ENCODE assay signal across 33 mouse cellular contexts in the genomic region with DNA sequence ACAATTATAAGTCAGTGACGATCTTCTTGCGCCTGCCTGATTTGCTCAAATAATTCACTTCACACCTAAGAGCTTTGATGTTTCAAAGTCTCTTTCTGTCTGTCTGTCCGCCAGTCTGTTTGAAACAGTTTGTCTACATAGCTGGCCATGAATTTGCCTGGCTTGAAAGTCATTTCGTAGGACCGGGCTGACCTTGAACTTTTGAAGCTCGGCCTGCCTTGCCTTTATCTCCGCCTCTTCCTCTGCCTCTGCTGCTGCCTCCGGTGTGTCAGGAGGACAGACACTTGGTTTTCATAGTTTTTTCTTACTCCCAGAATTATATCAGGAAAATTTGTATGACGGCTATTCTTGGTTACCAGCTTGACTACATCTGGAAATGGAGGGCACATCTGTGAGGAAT.
A peak's percentile ranks its signal among the peaks of the same experiment; 100 is the strongest.
DNase-seq lines count a peak whose midpoint lies in the region; ATAC-seq and TF ChIP-seq lines count a peak whose summit lies in the region.
"Had no signal": no experiment of that assay in that cellular context is flagged by ENCODE, and none has a peak within 500 bp of the region (broad histone marks: within the 10 kb centered on the region; RNA-seq: fewer than 3 reads in every experiment).

No protein-coding gene starts in this region.

- no peak overlapping the region for H3K4me3 ChIP-seq in liver, adult 2 months (ENCODE audit: insufficient read depth, low read depth, low read length)
- H3K4me3 ChIP-seq in liver, postnatal 0 days (ENCODE audit: low read depth, low read length), result no peak overlapping the region
- no peak overlapping the region for H3K4me3 ChIP-seq in forebrain, embryonic 13.5 days
- no peak overlapping the region for H3K4me3 ChIP-seq in left cerebral cortex, adult 2 months
- H3K4me3 ChIP-seq: embryonic facial prominence, embryonic 10.5 days; embryonic facial prominence, embryonic 15.5 days; forebrain, embryonic 12.5 days; hindbrain, embryonic 12.5 days; intestine, embryonic 15.5 days; limb, embryonic 12.5 days; midbrain, embryonic 12.5 days; myocyte; neural tube, embryonic 12.5 days had no signal

- TF ChIP-seq EP300 in liver, postnatal 0 days (IDR thresholded peaks at IDR 0.05; ENCODE audit: low read depth), result no peak

- TF ChIP-seq POLR2A in liver, adult 2 months (IDR thresholded peaks at IDR 0.05; ENCODE audit: extremely low read depth, insufficient read depth, low read length), result no peak

- ATAC-seq in liver, postnatal 0 days, result no peak
- no peak for ATAC-seq in forebrain, embryonic 13.5 days
- ATAC-seq: activated CD4-positive, CD25-positive, alpha-beta regulatory T cell, adult 4 months; hindbrain, postnatal 0 days; intestine, embryonic 15.5 days had no signal

- no peak overlapping the region for H3K27ac ChIP-seq in liver, adult 2 months (replicated peaks; ENCODE audit: insufficient read depth, low read depth, low read length)
- no peak overlapping the region for H3K27ac ChIP-seq in liver, postnatal 0 days (ENCODE audit: low read depth)
- H3K27ac ChIP-seq in forebrain, embryonic 13.5 days, result no peak overlapping the region
- H3K27ac ChIP-seq in left cerebral cortex, adult 2 months, result no peak overlapping the region
- H3K27ac ChIP-seq: embryonic facial prominence, embryonic 10.5 days; embryonic facial prominence, embryonic 15.5 days; forebrain, embryonic 12.5 days; hindbrain, embryonic 12.5 days; hindbrain, postnatal 0 days; intestine, embryonic 15.5 days; kidney, postnatal 0 days; limb, embryonic 12.5 days; midbrain, embryonic 12.5 days; neural tube, embryonic 12.5 days had no signal

- 70% methylated on average over 9 of the region's 9 CpGs for WGBS in liver, adult 2 months
- 73% methylated on average over 9 of the region's 9 CpGs for WGBS in liver, postnatal 0 days (ENCODE audit: insufficient replicate concordance)
- 91% methylated on average over 9 of the region's 9 CpGs for WGBS in forebrain, embryonic 13.5 days

- peak; percentile 41 for DNase-seq in liver, adult 2 months (ENCODE audit: extremely low read depth, low read depth, low spot score)
- DNase-seq in liver, postnatal 0 days, result no peak
- peak; percentile 30 to 60 for DNase-seq in adrenal gland, adult 18-20 months (ENCODE audit: low spot score in 2 of 2)
- peak; percentile 58 for DNase-seq in adrenal gland, postnatal 25 days
- DNase-seq in frontal cortex, adult 2 months (ENCODE audit: extremely low spot score in 1 of 2, low spot score in 1 of 2), result no peak
- no peak for DNase-seq in left cerebral cortex, adult 2 months (ENCODE audit: extremely low spot score in 1 of 2, low spot score in 2 of 2)
- DNase-seq: cerebellum, adult 2 months; cerebellum, postnatal 14 days; gastrocnemius, postnatal 25 days; heart, adult 11 months; heart, postnatal 36 days; kidney, adult 2 months; kidney, postnatal 4 days; lung, postnatal 36 days; right cerebral cortex, adult 18-20 months; spleen, adult 18-20 months; thymus, postnatal 4 days had no signal

- H3K36me3 ChIP-seq in liver, adult 2 months (ENCODE audit: control insufficient read depth, insufficient read depth, low read length), result no peaks in the 10 kb centered on the region
- no peaks in the 10 kb centered on the region for H3K36me3 ChIP-seq in liver, postnatal 0 days (replicated peaks; ENCODE audit: insufficient read depth, low read length)
- no peaks in the 10 kb centered on the region for H3K36me3 ChIP-seq in forebrain, embryonic 13.5 days (ENCODE audit: poor library complexity, severe bottlenecking)
- H3K36me3 ChIP-seq: embryonic facial prominence, embryonic 10.5 days; embryonic facial prominence, embryonic 15.5 days; forebrain, embryonic 12.5 days; G1E; hindbrain, embryonic 12.5 days; intestine, embryonic 15.5 days; limb, embryonic 12.5 days; midbrain, embryonic 12.5 days; neural tube, embryonic 12.5 days had no signal

- no peaks in the 10 kb centered on the region for H3K9me3 ChIP-seq in liver, postnatal 0 days (ENCODE audit: low read length)
- no peaks in the 10 kb centered on the region for H3K9me3 ChIP-seq in forebrain, embryonic 13.5 days (replicated peaks)
- H3K9me3 ChIP-seq: embryonic facial prominence, embryonic 10.5 days; embryonic facial prominence, embryonic 15.5 days; forebrain, embryonic 12.5 days; G1E; hindbrain, embryonic 12.5 days; intestine, embryonic 15.5 days; limb, embryonic 12.5 days; midbrain, embryonic 12.5 days; neural tube, embryonic 12.5 days had no signal

- no peaks in the 10 kb centered on the region for H3K79me2 ChIP-seq in liver, adult 2 months (ENCODE audit: control insufficient read depth, insufficient read depth, low read length)

- H3K9ac ChIP-seq in liver, adult 2 months (ENCODE audit: low read depth, low read length), result no peak overlapping the region
- H3K9ac ChIP-seq in liver, postnatal 0 days (replicated peaks), result no peak overlapping the region
- H3K9ac ChIP-seq in forebrain, embryonic 13.5 days, result no peak overlapping the region
- H3K9ac ChIP-seq: embryonic facial prominence, embryonic 15.5 days; forebrain, embryonic 12.5 days; hindbrain, embryonic 12.5 days; intestine, embryonic 15.5 days; limb, embryonic 12.5 days; midbrain, embryonic 12.5 days; neural tube, embryonic 12.5 days had no signal

- TF ChIP-seq CTCF in liver, adult 2 months (IDR thresholded peaks at IDR 0.05; ENCODE audit: low read depth, low read length), result no peak
- no peak for TF ChIP-seq CTCF in liver, postnatal 0 days (IDR thresholded peaks at IDR 0.05; ENCODE audit: low read depth)
- TF ChIP-seq CTCF in left cerebral cortex, adult 2 months (IDR thresholded peaks at IDR 0.05), result no peak

- no peak overlapping the region for H3K4me2 ChIP-seq in liver, postnatal 0 days (ENCODE audit: low read depth, low read length)
- no peak overlapping the region for H3K4me2 ChIP-seq in forebrain, embryonic 13.5 days
- H3K4me2 ChIP-seq: embryonic facial prominence, embryonic 15.5 days; forebrain, embryonic 12.5 days; heart, embryonic 11.5 days; hindbrain, embryonic 12.5 days; intestine, embryonic 15.5 days; limb, embryonic 12.5 days; liver, embryonic 11.5 days; midbrain, embryonic 12.5 days; neural tube, embryonic 12.5 days had no signal

- intact Hi-C loops in left cerebral cortex, adult 2 months (cut with DNase I), result no loop called here

- no peaks in the 10 kb centered on the region for H3K4me1 ChIP-seq in liver, adult 2 months (ENCODE audit: control insufficient read depth, insufficient read depth, low read length)
- H3K4me1 ChIP-seq in liver, postnatal 0 days (ENCODE audit: insufficient read depth), result peaks cover 4% of the 10 kb centered on the region
- H3K4me1 ChIP-seq in forebrain, embryonic 13.5 days, result no peaks in the 10 kb centered on the region
- H3K4me1 ChIP-seq: embryonic facial prominence, embryonic 10.5 days; embryonic facial prominence, embryonic 15.5 days; forebrain, embryonic 12.5 days; hindbrain, embryonic 12.5 days; intestine, embryonic 15.5 days; limb, embryonic 12.5 days; midbrain, embryonic 12.5 days; neural tube, embryonic 12.5 days had no signal

- no peaks in the 10 kb centered on the region for H3K27me3 ChIP-seq in liver, adult 2 months (ENCODE audit: control insufficient read depth, insufficient read depth, low read length)
- no peaks in the 10 kb centered on the region for H3K27me3 ChIP-seq in liver, postnatal 0 days (ENCODE audit: insufficient read depth, low read length)
- no peaks in the 10 kb centered on the region for H3K27me3 ChIP-seq in forebrain, embryonic 13.5 days
- H3K27me3 ChIP-seq: embryonic facial prominence, embryonic 15.5 days; forebrain, embryonic 12.5 days; hindbrain, embryonic 12.5 days; intestine, embryonic 15.5 days; limb, embryonic 12.5 days; midbrain, embryonic 12.5 days; neural tube, embryonic 12.5 days had no signal

Comparison
In these comparisons a context has a peak if more than half of its experiments do, and no peak if none do; other contexts are left out.
1. DNase-seq: peak in liver, adult 2 months (single experiment), adrenal gland, adult 18-20 months (2 of 2) and adrenal gland, postnatal 25 days (single experiment); none in liver, postnatal 0 days (single experiment), frontal cortex, adult 2 months (0 of 2) and left cerebral cortex, adult 2 months (0 of 2).